Mouse (Mus musculus): ENCODE results near the gene Gm45194.

Gm45194 gene

DNA sequence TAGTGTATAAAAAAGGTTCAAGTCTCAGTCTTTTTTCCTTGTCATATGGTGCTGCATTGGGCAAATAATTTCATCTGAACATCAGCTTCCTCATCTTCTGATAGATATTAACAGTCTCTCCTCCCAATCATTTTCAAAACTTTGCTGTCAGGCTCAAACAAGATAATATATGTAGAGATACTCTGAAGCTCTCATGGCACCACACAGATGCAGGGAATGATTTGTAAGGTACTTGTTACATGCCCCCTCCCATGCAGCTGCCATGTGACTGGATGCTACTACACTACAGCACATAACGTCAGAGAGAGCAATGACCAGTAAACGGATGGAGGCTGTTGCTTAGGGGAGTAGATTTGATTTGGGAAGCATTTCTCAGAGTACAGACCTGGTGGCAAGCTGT is at the start of gene Gm45194:
Gene Gm45194, plus strand, starts transcription at position 301 of the 400 bp plus-strand sequence.
- in situ Hi-C loops (cut with MboI), result no loop called here

GRCm38 (mm10) chrX:111855878-111856277 is 35.3 kb upstream of the Gm45194 start:
- in situ Hi-C loops (cut with MboI), result no loop called here

GRCm38 (mm10) chrX:111881251-111881650 is 9.9 kb upstream of the Gm45194 start:
- in situ Hi-C loops (cut with MboI), result no loop called here

DNA sequence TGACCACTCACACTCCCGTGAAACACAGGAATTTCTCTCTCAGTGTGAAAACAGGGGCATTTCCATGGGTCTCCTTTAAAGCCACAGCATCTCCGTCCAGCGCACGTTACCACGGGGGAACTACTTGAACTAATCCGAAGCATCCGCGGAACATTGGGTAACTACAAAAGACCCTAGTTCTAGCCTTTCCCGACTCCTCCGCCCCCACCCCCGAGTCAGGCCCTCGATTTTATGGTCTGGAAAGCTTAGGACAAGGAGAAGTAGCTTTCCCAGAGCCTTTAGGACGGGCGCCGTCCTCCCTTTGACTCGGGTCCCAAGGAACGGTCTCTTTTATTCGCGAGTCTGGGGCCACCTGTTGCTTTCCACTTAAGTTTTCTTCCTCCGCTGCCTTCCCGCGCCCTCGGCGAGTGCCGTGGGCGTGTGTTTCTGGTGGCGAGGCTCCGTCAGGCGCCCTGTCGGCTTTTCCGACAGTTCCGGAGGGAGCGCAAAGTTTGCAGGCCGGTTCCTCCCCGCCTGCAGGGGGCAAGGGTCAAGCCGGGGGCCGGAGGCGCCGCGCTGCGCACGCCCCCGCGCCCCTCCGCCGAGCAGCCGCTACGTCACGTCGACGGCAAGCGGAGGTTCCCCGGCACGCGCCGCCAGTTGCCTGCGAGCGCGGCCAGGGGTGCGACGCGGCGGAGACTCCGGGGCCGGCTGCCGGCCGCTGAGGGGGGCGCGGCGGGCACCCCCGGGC is 3.3 kb downstream of the Gm45194 start:
- in situ Hi-C loops (cut with MboI), result no loop called here

DNA sequence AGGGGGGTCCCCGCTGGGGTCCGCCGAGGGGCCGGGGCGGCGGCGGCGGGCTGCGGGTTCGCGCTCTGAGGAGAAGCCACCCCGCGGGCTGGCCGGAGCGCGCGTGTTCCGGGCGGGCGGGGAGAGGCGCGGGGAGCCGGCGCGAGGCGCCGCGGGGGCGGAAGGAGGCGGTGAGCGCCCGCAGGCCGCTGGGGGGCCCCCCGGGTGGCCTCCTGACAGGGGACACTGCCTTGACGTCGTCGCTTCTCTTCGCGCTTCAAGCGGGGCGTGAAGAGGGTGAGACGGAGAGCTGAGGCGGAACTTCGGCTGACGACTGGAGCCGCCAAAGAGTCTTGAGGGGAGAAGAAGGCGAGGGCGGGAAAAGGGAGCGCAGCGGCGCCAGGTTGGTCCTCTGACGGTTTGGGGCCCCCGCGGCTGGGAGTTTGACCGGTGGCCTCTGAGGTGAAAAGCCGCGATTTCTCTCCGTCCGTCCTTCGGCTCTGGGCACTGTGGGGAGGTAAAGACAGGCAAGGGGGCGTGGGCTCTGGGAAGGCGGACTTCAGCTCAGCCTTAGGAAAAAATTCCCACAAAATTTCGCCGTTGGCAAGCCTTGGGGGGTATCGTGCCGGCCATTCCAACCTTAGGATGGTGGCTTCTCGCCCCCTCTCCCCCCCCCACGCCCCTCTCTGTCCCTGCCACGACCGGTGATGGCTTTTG is 4.0 kb downstream of the Gm45194 start:
- in situ Hi-C loops (cut with MboI), result no loop called here

- in situ Hi-C loops (cut with MboI), result no loop called here
These were observed 26.2 kb downstream of the Gm45194 start for GRCm38 (mm10) chrX:111917422-111917821.

GRCm38 (mm10) chrX:111960909-111961308 is 69.7 kb downstream of the Gm45194 start:
- in situ Hi-C loops (cut with MboI), result no loop called here

- in situ Hi-C loops (cut with MboI), result no loop called here
These were observed 108.5 kb downstream of the Gm45194 start for GRCm38 (mm10) chrX:111999661-112000060.

GRCm38 (mm10) chrX:112010707-112011106 is 119.5 kb downstream of the Gm45194 start, which contains the start of gene Tex16:
Tex16 (plus strand) TSS chrX:112011007.
- in situ Hi-C loops (cut with MboI), result no loop called here

- in situ Hi-C loops (cut with MboI), result no loop called here
These were observed 347.6 kb downstream of the Gm45194 start, which contains the start of gene 4933403O08Rik for GRCm38 (mm10) chrX:112238749-112239148. 4933403O08Rik (plus strand) TSS chrX:112239049.

DNA sequence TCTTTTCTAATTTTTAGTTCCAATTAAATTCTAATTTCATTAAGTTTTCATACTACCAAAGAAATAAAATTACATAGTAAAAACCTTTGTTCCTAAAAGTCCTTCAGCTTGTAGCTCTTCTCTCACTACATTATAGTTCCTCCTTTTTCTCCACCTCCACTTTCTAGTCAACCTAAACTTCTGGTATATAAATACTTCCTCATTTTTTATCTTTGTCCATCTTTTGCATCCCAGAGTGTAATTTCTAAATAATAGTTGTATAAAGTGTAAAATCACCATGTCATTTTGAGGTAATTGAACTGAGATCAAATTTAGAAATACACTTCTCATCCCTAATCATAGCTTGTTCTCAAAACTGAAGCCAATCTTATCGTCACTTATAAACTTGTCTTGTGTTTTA is 351.7 kb downstream of the Gm45194 start:
- in situ Hi-C loops (cut with MboI), result no loop called here

DNA sequence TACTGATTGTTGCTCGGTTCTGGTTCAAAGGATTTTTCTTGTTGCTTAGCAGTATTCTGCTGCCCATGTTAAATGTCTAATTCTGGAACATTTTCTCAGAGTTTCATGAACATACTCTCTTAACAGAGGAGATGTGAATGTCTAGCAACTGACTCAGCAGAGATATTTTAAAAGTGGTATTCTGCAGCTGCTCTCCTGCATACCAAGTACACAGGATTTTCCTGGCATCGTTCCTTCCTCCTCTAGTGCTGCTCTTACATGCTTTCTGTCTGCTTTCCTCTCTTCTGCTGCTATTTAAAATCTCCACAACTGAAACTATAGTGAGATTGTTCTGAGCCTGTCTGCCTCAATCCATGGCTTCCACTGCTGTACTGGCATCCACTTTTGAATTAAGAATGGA is 364.3 kb downstream of the Gm45194 start:
- in situ Hi-C loops (cut with MboI), result no loop called here

- in situ Hi-C loops (cut with MboI), result no loop called here
These were observed 382.4 kb downstream of the Gm45194 start for GRCm38 (mm10) chrX:112273550-112273949.
